Mouse (Mus musculus) embryonic facial prominence, embryonic 13.5 days (tissue): ENCODE results near the gene Ank2. TPM values are rescaled to one million over a fixed set of nuclear protein-coding genes. Genes with fewer than 3 reads are reported as not detected.

Experiments used
- ATAC-seq: fragments of 200-750 bp; cut with Nextera tagmentation; 2 replicates; pipeline ENCODE4 v1.8.0; 2017; ENCODE audit warnings: low read depth; ENCODE audit not compliant: insufficient number of reproducible peaks, insufficient read depth, low FRiP score, low TSS enrichment
- H3K27ac ChIP-seq: fragments of 300-500 bp; sonication (generic); 2 replicates; pipeline ENCODE4 v1.5.1; 2015; ENCODE audit warnings: moderate library complexity, mild to moderate bottlenecking, inconsistent platforms
- H3K27me3 ChIP-seq: fragments of 300-500 bp; sonication (generic); 2 replicates; pipeline ENCODE4 v1.6.1; 2015; ENCODE audit warnings: mild to moderate bottlenecking, inconsistent platforms
- H3K36me3 ChIP-seq: fragments of 300-500 bp; sonication (generic); 2 replicates; pipeline ENCODE4 v1.6.1; 2015; ENCODE audit warnings: mild to moderate bottlenecking, inconsistent platforms
- H3K4me1 ChIP-seq: fragments of 300-500 bp; sonication (generic); 2 replicates; pipeline ENCODE4 v1.6.1; 2015; ENCODE audit warnings: inconsistent platforms
- H3K4me2 ChIP-seq: fragments of 300-500 bp; sonication (generic); 2 replicates; pipeline ENCODE4 v1.6.1; 2015; ENCODE audit warnings: moderate library complexity, mild to moderate bottlenecking, inconsistent platforms
- H3K4me3 ChIP-seq: fragments of 300-500 bp; sonication (generic); 2 replicates; pipeline ENCODE4 v1.5.1; 2015; ENCODE audit warnings: mild to moderate bottlenecking, inconsistent platforms
- H3K9ac ChIP-seq: fragments of 300-500 bp; sonication (generic); 2 replicates; pipeline ENCODE4 v1.6.1; 2015; ENCODE audit warnings: mild to moderate bottlenecking, inconsistent platforms
- H3K9me3 ChIP-seq: fragments of 300-500 bp; sonication (generic); 2 replicates; pipeline ENCODE4 v1.6.1; 2016; ENCODE audit warnings: inconsistent platforms
- WGBS: fragments of 180-500 bp; shearing (Covaris S2); methylation state at CpG from one replicate; pipeline ENCODE4 v1.1.7; 2015; ENCODE audit warnings: mixed read lengths; 5-methylcytosine and 5-hydroxymethylcytosine counted together
- polyA plus RNA-seq: library from polyadenylated mRNA; unstranded; fragments of >200 nt; fragmentation: Nextera tagmentation; extraction: Ambion mirVana; gene quantifications from 2 replicates; pipeline ENCODE4 v1.2.1, GENCODE M21; 2015

The Ank2 gene
- polyA plus RNA-seq, 1 experiment from 2014 or later, result 33.4 TPM

- Histone ChIP-seq H3K9ac (no peak overlapping the region), H3K9me3 (no peaks in the 10 kb centered on the region), H3K27ac (no peak overlapping the region), H3K4me3 (no peak overlapping the region), H3K36me3 (no peaks in the 10 kb centered on the region), H3K27me3 (no peaks in the 10 kb centered on the region), H3K4me1 (no peaks in the 10 kb centered on the region), H3K4me2 (no peak overlapping the region)
- ATAC-seq, result no peak
- 80% methylated on average over 3 of the region's 3 CpGs for WGBS
Measured at GRCm38 (mm10) chr3:127310079-127310478, 189.1 kb downstream of the Ank2 start.

DNA sequence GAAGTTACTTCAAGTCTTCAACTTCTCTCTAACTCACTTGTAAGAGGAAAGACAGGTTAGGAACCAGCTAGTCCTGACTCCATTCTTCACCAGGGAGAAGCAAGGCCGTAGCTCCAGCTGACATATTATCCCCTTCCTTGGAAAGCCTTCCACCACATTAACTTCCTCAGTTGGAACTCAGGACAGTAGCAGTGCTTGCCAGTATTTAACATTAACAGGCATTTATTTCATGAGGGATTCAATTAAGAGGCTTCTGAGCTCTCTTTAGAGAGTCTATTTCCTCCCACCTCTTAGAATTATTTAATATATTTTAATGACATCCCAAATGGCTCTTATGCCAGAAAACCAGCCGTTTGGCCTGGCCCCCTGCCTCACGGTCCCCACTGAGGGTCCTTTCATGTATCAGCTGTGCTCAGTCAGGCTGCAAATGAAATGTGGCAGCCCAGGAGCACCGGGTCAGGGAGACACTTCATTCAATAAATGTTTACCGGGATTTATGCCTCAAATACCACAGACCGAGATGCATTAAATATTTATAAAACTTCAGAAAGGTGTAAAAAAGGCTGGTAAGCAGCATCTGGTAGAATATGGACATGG lies 195.1 kb downstream of the Ank2 start:
- Histone ChIP-seq H3K4me1 (no peaks in the 10 kb centered on the region), H3K9ac (no peak overlapping the region), H3K9me3 (no peaks in the 10 kb centered on the region), H3K4me2 (no peak overlapping the region), H3K36me3 (no peaks in the 10 kb centered on the region), H3K4me3 (no peak overlapping the region), H3K27ac (no peak overlapping the region), H3K27me3 (no peaks in the 10 kb centered on the region)
- ATAC-seq, result no peak
- 62% methylated on average over 6 of the region's 6 CpGs for whole genome bisulfite sequencing

DNA sequence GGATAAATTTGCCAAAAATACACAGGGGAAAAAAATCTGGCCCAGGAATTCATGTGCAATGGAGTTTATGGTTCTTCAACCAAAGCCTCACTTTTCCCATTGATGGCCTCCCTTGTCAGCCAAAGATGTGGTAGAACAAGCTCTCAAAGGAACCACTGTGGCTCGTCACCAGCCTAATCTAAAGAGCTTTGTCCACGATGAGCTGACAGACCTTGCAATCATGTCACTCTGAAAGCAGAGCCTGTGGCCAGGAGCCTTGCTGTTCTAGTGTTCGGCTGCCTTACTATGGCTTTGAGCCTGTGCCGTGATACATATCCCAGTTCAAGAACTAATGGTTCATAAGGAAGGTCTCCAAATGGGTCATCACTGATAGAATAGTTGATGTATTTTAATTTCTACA lies 196.1 kb downstream of the Ank2 start:
- Histone ChIP-seq H3K9me3 (no peaks in the 10 kb centered on the region), H3K4me2 (no peak overlapping the region), H3K27me3 (no peaks in the 10 kb centered on the region), H3K9ac (no peak overlapping the region), H3K27ac (no peak overlapping the region), H3K36me3 (no peaks in the 10 kb centered on the region), H3K4me3 (no peak overlapping the region), H3K4me1 (no peaks in the 10 kb centered on the region)
- no peak for ATAC-seq
- 74% methylated on average over 4 of the region's 4 CpGs for WGBS

DNA sequence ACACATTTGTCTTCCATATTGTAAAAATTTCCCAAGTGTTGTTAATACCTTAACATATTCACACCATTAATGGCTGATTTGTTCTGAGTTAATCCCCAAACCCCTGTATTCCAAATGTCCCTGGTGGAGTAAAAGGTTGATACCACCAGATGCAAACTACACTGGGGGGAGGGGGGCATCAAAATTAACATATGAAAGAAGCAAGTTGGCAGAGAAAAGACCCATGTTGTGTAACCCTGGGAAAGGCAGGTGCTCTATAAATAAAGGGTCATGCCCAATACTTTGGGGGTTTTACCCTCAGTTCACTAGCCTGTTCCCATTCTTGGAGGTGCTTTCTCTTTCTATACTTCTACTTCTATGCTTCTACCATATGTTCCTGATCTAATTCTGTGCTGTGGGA lies 198.4 kb downstream of the Ank2 start:
- no peaks in the 10 kb centered on the region for H3K9me3 ChIP-seq
- H3K4me1 ChIP-seq, result no peaks in the 10 kb centered on the region
- no peaks in the 10 kb centered on the region for H3K27me3 ChIP-seq

GRCm38 (mm10) chr3:127295921-127296320 lies 203.2 kb downstream of the Ank2 start:
- Histone ChIP-seq H3K27ac (no peak overlapping the region), H3K36me3 (no peaks in the 10 kb centered on the region), H3K4me1 (peaks cover 7% of the 10 kb centered on the region; the same call in 1 of the 2 replicates), H3K9ac (no peak overlapping the region), H3K9me3 (no peaks in the 10 kb centered on the region), H3K27me3 (no peaks in the 10 kb centered on the region), H3K4me2 (no peak overlapping the region), H3K4me3 (no peak overlapping the region)
- no peak for ATAC-seq
- WGBS, result 74% methylated on average over 6 of the region's 6 CpGs

More for the DNA sequence above, 198.4 kb downstream of the Ank2 start:
- Histone ChIP-seq H3K36me3 (no peaks in the 10 kb centered on the region), H3K4me3 (no peak overlapping the region), H3K4me2 (no peak overlapping the region), H3K9ac (no peak overlapping the region), H3K27ac (no peak overlapping the region)
- ATAC-seq, result no peak

DNA sequence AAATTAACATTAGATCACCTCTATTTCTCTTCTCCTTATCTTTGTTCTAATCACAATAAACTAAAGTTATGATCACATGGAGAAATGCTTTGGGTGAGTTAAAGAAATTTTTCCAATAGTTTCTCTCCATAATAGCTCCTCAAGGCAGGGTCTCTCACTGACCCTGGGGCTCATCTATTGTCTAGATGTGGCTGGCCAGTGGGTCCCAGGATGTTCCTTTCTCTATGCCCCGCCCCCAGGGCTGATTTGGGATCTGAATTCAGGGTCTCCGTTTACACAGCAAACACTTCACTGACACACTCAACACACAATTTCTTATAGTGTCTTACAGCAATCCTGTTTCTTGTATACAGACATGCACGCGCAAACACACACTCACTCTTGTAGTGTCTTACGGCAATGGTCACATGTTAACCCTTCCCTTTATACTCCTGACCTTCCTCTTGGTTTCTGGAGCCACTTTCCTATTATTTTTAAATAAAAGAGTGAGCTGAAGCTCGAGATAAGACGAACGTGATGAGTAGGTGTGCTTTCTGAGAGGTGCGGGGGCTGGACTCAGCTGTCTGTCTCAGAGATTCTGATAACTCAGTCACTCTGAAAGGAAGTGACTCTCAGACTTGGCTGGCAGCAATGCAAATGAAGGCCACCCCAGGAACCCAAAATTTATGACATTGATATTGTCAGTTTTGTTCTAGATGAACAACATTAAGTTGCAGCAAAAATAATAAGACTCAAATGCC lies 204.4 kb downstream of the Ank2 start:
- ATAC-seq, result no peak
- no peaks in the 10 kb centered on the region for H3K36me3 ChIP-seq
- H3K4me3 ChIP-seq, result no peak overlapping the region
- no peak overlapping the region for H3K27ac ChIP-seq
- no peak overlapping the region for H3K4me2 ChIP-seq
- no peaks in the 10 kb centered on the region for H3K9me3 ChIP-seq
- 86% methylated on average over 9 of the region's 9 CpGs for WGBS
- H3K9ac ChIP-seq, result no peak overlapping the region
- peaks cover 7% of the 10 kb centered on the region; the same call in 1 of the 2 replicates for H3K4me1 ChIP-seq
- H3K27me3 ChIP-seq, result no peaks in the 10 kb centered on the region

DNA sequence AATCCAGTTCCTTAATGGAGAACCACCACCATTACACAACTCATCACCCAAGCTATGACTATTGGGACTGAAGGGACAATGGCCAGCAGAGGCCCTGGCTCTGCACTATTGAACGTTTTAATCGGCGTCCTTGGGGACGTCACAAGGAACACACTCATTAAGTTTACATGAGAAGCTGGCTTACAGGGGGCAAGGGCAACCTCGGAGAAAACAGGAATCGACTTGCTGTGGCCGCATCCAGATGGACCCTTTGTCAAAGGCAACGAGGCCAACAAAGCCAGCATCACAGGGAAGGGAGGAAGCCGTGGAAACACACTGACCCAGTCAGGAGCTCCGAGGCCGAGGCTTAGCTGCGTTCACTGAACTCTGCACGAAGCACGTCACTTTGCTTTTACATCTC lies 205.1 kb downstream of the Ank2 start:
- no peaks in the 10 kb centered on the region for H3K36me3 ChIP-seq
- peaks cover 7% of the 10 kb centered on the region; the same call in 1 of the 2 replicates for H3K4me1 ChIP-seq
- H3K27ac ChIP-seq, result no peak overlapping the region
- no peaks in the 10 kb centered on the region for H3K27me3 ChIP-seq
- ATAC-seq, result no peak
- H3K9ac ChIP-seq, result no peak overlapping the region
- no peak overlapping the region for H3K4me3 ChIP-seq
- 79% methylated on average over 14 of the region's 14 CpGs for WGBS
- H3K9me3 ChIP-seq, result no peaks in the 10 kb centered on the region
- no peak overlapping the region for H3K4me2 ChIP-seq

DNA sequence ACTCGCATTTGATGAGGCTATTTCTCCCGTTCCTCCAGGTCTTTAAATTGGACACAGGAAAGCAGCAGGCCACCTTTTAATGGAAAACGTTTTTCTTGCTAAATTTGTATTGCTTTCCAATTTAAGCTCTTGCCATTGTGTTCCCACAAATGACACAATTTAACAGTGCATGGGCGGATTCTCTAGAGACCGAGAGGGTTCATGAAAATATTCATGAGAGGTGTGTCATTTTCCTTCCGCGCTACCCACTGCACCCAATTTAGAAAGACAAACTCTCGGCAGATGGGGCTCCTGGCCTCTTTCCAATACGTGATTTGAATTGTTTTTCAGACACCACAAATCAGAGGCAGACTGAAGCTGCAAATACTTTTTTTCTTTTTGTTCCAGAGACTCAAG lies 205.7 kb downstream of the Ank2 start:
- Histone ChIP-seq H3K27me3 (no peaks in the 10 kb centered on the region), H3K9me3 (no peaks in the 10 kb centered on the region), H3K9ac (no peak overlapping the region), H3K4me3 (no peak overlapping the region), H3K4me1 (peaks cover 7% of the 10 kb centered on the region; the same call in 1 of the 2 replicates), H3K4me2 (no peak overlapping the region), H3K36me3 (no peaks in the 10 kb centered on the region), H3K27ac (no peak overlapping the region)
- 63% methylated on average over 9 of the region's 9 CpGs for WGBS
- ATAC-seq, result no peak

- Histone ChIP-seq H3K4me1 (peaks cover 7% of the 10 kb centered on the region; the same call in 1 of the 2 replicates), H3K9ac (no peak overlapping the region), H3K4me2 (no peak overlapping the region), H3K9me3 (no peaks in the 10 kb centered on the region), H3K27me3 (no peaks in the 10 kb centered on the region), H3K4me3 (no peak overlapping the region), H3K27ac (no peak overlapping the region), H3K36me3 (no peaks in the 10 kb centered on the region)
- ATAC-seq, result no peak
- 88% methylated on average over 10 of the region's 10 CpGs for WGBS
Measured at GRCm38 (mm10) chr3:127292864-127293478, 206.2 kb downstream of the Ank2 start.

GRCm38 (mm10) chr3:127282277-127282676 lies 216.9 kb downstream of the Ank2 start:
- no peaks in the 10 kb centered on the region for H3K4me1 ChIP-seq
- ATAC-seq, result no peak
- H3K27ac ChIP-seq, result no peak overlapping the region
- no peaks in the 10 kb centered on the region for H3K27me3 ChIP-seq
- no peaks in the 10 kb centered on the region for H3K36me3 ChIP-seq
- H3K9me3 ChIP-seq, result no peaks in the 10 kb centered on the region
- 88% methylated on average over 5 of the region's 5 CpGs for WGBS
- no peak overlapping the region for H3K9ac ChIP-seq
- no peak overlapping the region for H3K4me2 ChIP-seq
- no peak overlapping the region for H3K4me3 ChIP-seq

DNA sequence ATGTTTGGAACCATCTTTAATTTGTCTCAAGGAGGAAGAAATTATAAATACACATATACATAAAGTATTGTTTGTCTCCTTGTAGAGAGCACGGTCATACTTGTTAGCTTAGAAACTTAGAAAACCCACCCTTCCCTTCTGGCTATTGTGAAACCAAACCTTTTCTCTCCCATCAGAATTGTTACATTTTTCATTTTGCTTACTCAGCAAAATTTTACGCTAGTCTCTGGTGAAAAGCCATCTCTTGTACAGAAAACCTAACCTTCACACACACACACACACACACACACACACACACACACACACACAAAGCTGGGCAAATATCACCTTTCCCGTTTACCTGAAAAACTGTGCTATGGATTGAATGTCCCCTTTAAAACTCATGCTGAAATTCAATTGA lies 217.8 kb downstream of the Ank2 start:
- Histone ChIP-seq H3K9me3 (no peaks in the 10 kb centered on the region), H3K9ac (no peak overlapping the region), H3K36me3 (no peaks in the 10 kb centered on the region), H3K4me3 (no peak overlapping the region), H3K4me2 (no peak overlapping the region), H3K27me3 (no peaks in the 10 kb centered on the region), H3K27ac (no peak overlapping the region), H3K4me1 (no peaks in the 10 kb centered on the region)
- ATAC-seq, result no peak
- WGBS, result 93% methylated on average over 3 of the region's 3 CpGs

- H3K9ac ChIP-seq, result no peak overlapping the region
- no peaks in the 10 kb centered on the region for H3K27me3 ChIP-seq
- H3K27ac ChIP-seq, result no peak overlapping the region
- H3K4me3 ChIP-seq, result no peak overlapping the region
- H3K4me1 ChIP-seq, result no peaks in the 10 kb centered on the region
- no peak for ATAC-seq
- no peaks in the 10 kb centered on the region for H3K36me3 ChIP-seq
- H3K9me3 ChIP-seq, result no peaks in the 10 kb centered on the region
- no peak overlapping the region for H3K4me2 ChIP-seq
Measured at GRCm38 (mm10) chr3:127280376-127280775, 218.8 kb downstream of the Ank2 start.
